Mouse (Mus musculus) thymus, postnatal 25 days (tissue): ENCODE data around the gene Foxm1.

Experiments used
- DNase-seq: peaks from one replicate; pipeline ENCODE4 v3.0.0; 2022

The Foxm1 gene

GRCm38 (mm10) chr6:128425046-128425445 lies 62.3 kb downstream of the Foxm1 start:
- no peak for DNase-seq
